9 mouse cellular contexts compared by ENCODE assay signal in genomic region chr13:97853356-97853968, GRCm38 (mm10).
A peak's percentile ranks its signal among the peaks of the same experiment; 100 is the strongest.
DNase-seq lines count a peak whose midpoint lies in the region; ATAC-seq and TF ChIP-seq lines count a peak whose summit lies in the region.
"Had no signal": no experiment of that assay in that cellular context is flagged by ENCODE, and none has a peak within 500 bp of the region (broad histone marks: within the 10 kb centered on the region; RNA-seq: fewer than 3 reads in every experiment).

No protein-coding gene starts in this region.

- H3K9me3 ChIP-seq in midbrain, embryonic 11.5 days (ENCODE audit: control insufficient read depth, low read length) = no peaks in the 10 kb centered on the region
- H3K9me3 ChIP-seq: forebrain, embryonic 15.5 days had no signal

- no peak overlapping the region for H3K4me2 ChIP-seq in midbrain, embryonic 11.5 days
- H3K4me2 ChIP-seq: forebrain, embryonic 15.5 days had no signal

- no peaks in the 10 kb centered on the region for H3K4me1 ChIP-seq in midbrain, embryonic 11.5 days (ENCODE audit: control insufficient read depth, insufficient read depth, low read length)

- H3K27ac ChIP-seq in layer of hippocampus, adult 2 months = peak overlapping the region; percentile 29
- no peak overlapping the region for H3K27ac ChIP-seq in midbrain, embryonic 11.5 days (ENCODE audit: low read depth, low read length)
- H3K27ac ChIP-seq: forebrain, embryonic 15.5 days had no signal

- TF ChIP-seq CTCF in layer of hippocampus, adult 2 months (conservative IDR thresholded peaks at IDR 0.05) = no peak; the same call in 1 of the 2 replicates

- intact Hi-C loops in heart, postnatal 25 days (cut with DNase I) = no loop called here

- no peaks in the 10 kb centered on the region for H3K27me3 ChIP-seq in midbrain, embryonic 11.5 days (ENCODE audit: control insufficient read depth, insufficient read depth, low read length)
- H3K27me3 ChIP-seq: forebrain, embryonic 15.5 days had no signal

- 82% methylated on average over 8 of the region's 8 CpGs for WGBS in midbrain, embryonic 11.5 days

- ATAC-seq in midbrain, embryonic 11.5 days (ENCODE audit: low FRiP score) = no peak
- ATAC-seq: forebrain, embryonic 15.5 days had no signal

- H3K36me3 ChIP-seq in midbrain, embryonic 11.5 days (ENCODE audit: control insufficient read depth, insufficient read depth, low read length) = no peaks in the 10 kb centered on the region
- H3K36me3 ChIP-seq: forebrain, embryonic 15.5 days had no signal

- no peak overlapping the region for H3K4me3 ChIP-seq in layer of hippocampus, adult 2 months
- no peak overlapping the region for H3K4me3 ChIP-seq in midbrain, embryonic 11.5 days (ENCODE audit: low read depth, low read length)
- H3K4me3 ChIP-seq: forebrain, embryonic 15.5 days had no signal

- DNase-seq in layer of hippocampus, adult 2 months (ENCODE audit: low spot score in 2 of 2) = no peak
- no peak for DNase-seq in layer of hippocampus, adult 8-10 months (ENCODE audit: low spot score in 2 of 2)
- DNase-seq in gastrocnemius, adult 8-10 months (ENCODE audit: low spot score in 2 of 2) = peak; percentile 28 to 38
- DNase-seq in heart, postnatal 25 days (ENCODE audit: low spot score) = peak; percentile 79
- peak; percentile 81 for DNase-seq in skeletal muscle tissue, adult 2 months (ENCODE audit: low read depth, low spot score)
- DNase-seq in midbrain, embryonic 11.5 days (ENCODE audit: low spot score, missing footprints) = no peak
- DNase-seq in embryo, embryonic 11 days = no peak
- DNase-seq: cerebellum, adult 9-10 months had no signal

- H3K9ac ChIP-seq in midbrain, embryonic 11.5 days (ENCODE audit: low read length) = no peak overlapping the region
- H3K9ac ChIP-seq: forebrain, embryonic 15.5 days had no signal

Comparison
In these comparisons a context has a peak if more than half of its experiments do, and no peak if none do; other contexts are left out.
1. DNase-seq: peak in gastrocnemius, adult 8-10 months (2 of 2), heart, postnatal 25 days (single experiment) and skeletal muscle tissue, adult 2 months (single experiment); none in layer of hippocampus, adult 2 months (0 of 2), layer of hippocampus, adult 8-10 months (0 of 2), midbrain, embryonic 11.5 days (single experiment) and embryo, embryonic 11 days (single experiment).